Mouse (Mus musculus) gastrocnemius, adult 8-10 months (tissue): ENCODE data around the gene Timp3. TPM values are rescaled to one million over a fixed set of nuclear protein-coding genes. Genes with fewer than 3 reads are reported as not detected.

Experiments used
- DNase-seq, 2 experiments: peaks; one replicate each; pipeline ENCODE4 v3.0.0; 2022; ENCODE audit warnings: low spot score in 2 of 2
- total RNA-seq, 4 experiments: library from RNA; stranded (reverse); gene quantifications; 2 replicates each; pipeline ENCODE4 v1.2.4; 2022

Gene Timp3
- total RNA-seq, 4 experiments from 2014 or later: 47.0 to 80.7 (median 56.9) TPM

- no peak for DNase-seq
Measured at GRCm38 (mm10) chr10:86325272-86325671, 25.1 kb downstream of the Timp3 start.

DNA sequence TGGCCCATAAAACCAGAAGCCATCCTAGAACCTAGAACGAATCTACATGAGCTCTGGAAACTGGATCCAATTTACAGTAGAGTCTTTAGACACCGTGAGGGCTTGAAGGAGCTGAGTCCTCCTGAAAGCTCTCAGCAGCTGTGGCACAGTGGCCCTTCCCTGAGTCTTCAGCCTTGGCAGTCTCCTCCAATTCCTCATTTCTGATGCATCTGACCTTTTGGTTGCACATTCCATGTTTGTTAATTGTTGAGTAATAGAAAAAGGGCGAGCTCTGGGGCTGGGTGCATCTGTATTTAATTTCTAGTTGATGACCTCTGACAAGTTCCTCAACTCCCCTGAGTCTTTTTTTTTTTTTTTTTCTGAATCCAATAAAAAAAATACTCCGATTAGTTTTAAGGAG lies 28.0 kb downstream of the Timp3 start:
- no peak for DNase-seq

DNA sequence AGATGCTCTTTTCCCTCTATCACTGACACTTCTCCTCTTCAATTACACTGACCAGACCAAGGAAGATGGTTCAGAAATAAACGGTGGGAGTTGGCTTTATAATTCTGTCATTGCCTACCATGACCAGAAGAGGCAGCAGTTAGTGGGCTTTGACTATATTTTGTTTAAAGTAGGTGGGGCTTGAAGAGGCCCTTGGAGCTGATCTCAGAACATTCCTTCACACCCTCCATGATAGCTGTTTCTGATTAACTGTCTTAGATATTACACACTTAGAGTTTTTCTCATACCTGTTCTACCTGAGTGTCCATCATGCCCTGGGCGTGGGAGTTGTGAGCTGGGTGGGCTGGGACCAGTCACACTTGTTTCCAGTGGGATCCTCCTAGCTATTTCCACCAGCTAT lies 28.5 kb downstream of the Timp3 start:
- no peak for DNase-seq

DNA sequence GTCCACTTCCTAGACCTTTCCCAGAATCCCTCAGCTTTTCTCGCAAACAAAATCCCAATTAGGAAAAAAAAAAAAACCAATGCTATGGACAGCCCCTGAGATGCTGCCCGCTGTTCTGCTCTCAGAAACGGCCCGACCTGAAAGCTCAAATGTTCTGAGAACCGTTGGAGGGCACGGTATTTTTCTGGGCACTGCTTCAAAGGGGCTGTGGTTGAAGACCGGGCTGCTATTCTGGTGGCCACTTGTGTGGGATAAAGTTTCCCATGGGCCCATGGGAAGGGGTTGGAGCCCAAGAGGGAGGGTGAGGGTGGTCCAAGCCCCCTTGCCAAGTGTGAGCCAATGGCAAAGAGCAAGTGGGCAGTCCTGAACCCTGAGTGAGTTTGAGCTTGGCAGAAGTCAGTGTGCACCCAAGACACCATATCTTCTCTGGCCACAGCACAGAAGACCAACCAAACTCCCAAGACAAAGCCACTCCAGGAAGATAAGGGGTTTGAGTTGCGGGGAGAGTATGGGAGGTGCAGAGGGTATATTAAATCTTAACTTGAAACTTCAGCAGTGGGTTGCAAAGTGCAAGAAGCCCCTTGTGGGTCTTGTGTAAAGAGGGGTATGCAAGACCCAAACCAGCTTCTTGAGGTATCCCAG lies 29.2 kb downstream of the Timp3 start:
- DNase-seq: no peak

GRCm38 (mm10) chr10:86330993-86331680 lies 31.0 kb downstream of the Timp3 start:
- no peak for DNase-seq

DNA sequence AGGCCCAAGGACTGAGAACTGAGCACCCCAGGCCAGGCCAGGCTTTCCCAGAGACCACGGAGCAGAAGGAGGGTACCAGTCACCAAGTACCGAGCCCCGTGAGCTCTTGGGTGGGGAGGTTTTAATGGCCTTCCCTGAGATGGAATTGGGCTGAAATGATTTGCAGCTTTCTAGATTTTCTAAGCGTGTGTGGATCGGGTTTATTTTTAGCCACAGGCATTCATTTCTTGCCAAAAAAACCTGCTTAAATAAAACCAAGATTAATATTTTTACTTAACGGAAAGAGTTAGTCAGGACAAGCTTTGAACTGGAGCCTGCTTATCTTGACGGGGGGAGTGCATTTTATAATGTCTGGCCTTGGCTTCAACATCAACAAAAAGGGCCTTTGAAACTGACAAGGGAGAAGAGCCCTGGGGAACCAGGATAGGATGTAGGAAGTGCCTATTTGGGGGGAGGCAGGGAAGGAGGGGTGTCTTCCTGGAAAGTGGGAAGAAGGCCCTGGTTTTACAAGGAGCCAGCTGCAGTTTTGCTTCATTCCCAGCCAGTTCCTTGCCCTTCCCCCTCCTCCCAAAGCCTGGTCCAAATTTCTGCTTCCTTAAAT lies 31.6 kb downstream of the Timp3 start:
- no peak for DNase-seq

GRCm38 (mm10) chr10:86332942-86333341 lies 32.8 kb downstream of the Timp3 start:
- DNase-seq: no peak

DNA sequence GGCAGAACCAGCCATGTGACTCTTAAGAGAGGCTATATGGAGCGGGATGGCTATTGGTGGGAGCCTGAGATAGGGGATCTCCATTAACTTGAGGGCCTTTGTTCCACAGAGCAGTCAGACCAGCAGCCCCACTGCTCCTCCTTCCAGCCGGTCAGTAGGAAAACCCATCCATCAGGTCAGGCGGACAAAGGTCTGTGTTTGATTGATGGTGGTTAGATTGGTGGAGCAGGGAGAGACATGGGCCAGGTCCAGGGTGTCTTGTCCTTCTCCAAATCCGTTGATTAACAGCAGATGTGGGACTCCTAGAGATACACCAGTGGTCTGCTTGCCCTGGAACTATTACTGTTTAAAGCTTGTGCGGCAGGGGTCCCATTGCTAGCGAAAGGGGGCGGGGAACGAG lies 34.4 kb downstream of the Timp3 start:
- no peak for DNase-seq

- no peak for DNase-seq
Measured at GRCm38 (mm10) chr10:86336506-86336905, 36.3 kb downstream of the Timp3 start.

- no peak for DNase-seq
Measured at GRCm38 (mm10) chr10:86337239-86337638, 37.1 kb downstream of the Timp3 start.

DNA sequence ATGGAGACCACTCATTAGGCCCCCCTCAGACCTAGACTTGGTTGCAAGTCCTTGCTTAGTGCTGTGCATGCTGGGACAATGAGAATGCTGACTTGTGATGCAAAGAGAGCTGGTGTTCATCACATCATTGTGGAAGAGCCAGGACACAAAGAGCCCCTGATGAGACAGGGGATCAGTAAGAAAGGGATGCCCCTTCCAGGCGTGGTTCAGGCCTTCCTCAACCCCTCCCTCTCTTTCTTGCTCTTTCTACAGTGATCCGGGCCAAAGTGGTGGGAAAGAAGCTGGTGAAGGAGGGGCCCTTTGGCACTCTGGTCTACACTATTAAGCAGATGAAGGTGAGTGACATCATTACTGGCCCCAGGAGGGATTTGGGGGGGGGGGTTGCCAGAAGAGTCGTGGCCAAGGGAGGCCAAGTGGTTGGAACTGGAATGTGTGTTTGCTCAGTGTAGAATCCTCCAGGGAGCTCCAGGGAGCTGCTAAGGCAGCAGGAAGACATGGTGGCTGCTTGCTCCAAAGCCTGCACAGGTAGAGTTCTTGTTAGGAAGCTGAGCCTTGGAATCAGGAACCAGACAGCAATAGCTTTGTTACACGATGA lies 38.0 kb downstream of the Timp3 start:
- DNase-seq: no peak

GRCm38 (mm10) chr10:86339121-86339520 lies 38.9 kb downstream of the Timp3 start:
- DNase-seq: no peak

DNA sequence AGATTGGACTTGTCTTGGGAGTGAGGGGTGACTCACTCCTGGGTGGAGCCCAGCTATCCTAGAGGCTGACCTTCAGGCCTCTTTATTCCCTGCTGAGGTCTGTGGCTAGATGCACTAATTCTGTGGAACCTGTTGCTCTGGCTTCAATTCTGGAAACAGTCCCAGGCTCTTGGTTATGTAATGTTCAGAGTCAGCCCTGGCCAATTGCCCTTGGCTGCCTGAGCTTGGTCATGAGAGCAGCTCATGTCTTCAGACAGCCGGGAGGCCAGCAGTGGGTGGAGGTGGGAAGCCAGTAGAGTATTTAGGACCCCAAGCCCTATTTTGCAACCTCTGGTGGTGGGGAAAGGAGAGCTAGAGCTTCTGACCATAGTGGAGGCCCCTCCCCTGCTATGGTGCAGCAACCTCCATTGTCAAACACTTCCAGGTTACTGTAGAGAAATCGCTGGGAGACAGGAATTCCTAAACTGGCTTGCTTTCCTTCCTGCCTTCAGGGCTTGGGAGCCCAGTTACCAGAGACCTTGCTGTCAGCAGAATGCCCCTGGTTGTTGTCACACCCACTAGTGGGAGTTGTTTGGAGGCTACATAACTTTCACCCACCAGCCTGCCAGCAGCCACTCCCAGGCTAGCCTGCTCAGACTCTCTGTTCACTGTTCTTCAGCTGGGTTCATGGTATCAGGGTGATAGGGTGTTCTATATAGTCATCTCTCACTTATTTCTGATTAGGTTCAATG lies 39.6 kb downstream of the Timp3 start:
- DNase-seq: peak; percentile 94 to 97

DNA sequence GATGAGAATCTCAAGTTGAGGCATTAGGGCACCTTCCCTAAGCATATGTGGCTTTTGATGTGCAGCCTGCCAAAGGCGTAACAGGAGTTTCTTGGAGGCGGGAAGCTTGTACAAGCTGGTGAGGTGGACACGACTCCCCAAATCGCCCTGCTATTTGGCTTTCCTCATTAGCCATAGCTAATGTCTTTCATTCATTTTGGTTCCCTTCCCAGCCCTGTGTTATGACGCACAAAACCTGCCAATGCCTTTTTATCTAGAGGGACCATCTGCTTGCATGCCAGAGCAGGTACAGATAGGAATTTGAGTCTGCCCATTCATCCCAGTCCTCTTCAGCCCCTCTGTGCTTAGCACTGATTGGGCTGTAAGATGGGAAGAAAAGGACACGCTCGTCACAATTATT lies 40.2 kb downstream of the Timp3 start:
- DNase-seq: no peak

DNA sequence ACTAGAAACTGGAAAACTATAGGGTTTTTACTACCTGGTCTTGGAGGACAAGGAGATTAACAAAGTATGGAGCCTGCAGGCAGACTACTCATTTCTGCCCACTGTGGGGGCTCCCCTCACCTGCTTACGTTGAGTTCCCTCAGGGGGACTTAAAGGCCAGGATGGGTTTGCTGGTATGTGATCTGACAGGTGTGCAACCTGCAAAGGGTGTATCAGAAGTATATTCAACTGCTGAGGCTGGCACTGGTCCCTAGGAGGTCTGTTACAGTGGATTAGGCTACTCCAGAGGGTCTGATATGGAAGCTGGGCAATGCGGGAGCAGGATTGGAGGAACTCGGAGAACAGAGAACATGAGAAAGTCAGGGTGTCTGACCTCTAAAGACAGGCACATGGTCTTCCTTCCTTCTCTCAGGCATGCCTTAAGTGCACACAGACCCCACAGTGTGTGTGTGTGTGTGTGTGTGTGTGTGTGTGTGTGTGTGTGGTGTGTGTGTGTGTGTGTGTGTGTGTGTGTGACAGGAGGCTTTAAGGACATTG lies 40.9 kb downstream of the Timp3 start:
- no peak for DNase-seq

GRCm38 (mm10) chr10:86341589-86341988 lies 41.4 kb downstream of the Timp3 start:
- DNase-seq: peak; percentile 43 to 64

DNA sequence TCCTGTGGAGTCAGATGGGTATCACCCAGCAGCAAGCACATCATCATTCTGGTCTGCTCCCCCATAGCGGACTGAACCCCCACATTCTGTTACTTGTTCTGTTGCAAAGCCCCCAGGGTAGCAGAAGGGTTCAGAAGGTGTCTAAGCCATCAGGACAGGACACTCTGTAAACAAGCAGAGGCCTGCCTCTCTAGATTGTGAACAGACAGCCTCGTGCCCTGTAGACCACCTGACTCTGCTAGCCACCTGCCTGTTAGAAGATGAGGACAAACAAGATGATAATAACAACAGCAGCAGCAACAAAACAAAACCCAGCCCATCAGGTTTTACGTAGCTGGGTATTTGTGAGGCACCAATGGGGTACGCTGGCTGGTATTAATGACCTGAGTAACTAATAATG lies 42.0 kb downstream of the Timp3 start:
- DNase-seq: no peak

GRCm38 (mm10) chr10:86342713-86343112 lies 42.5 kb downstream of the Timp3 start:
- no peak for DNase-seq

GRCm38 (mm10) chr10:86343362-86343761 lies 43.2 kb downstream of the Timp3 start:
- DNase-seq: no peak

DNA sequence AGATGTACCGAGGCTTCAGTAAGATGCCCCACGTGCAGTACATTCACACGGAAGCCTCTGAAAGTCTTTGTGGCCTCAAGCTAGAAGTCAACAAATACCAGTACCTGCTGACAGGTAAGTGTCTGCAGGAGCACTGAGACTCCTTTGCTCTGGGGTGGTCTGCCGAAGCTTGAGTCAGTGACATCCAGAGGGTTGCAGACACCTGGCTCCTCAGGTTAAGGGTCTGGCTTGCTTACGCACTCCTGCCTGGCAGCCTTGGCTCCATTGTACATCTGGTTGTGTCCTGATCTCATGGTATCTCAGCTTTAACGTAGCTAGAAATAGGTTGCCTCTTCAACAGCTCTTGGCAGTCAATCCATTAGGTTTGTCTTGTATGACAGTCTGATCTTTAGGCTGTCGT lies 43.8 kb downstream of the Timp3 start:
- DNase-seq: no peak

DNA sequence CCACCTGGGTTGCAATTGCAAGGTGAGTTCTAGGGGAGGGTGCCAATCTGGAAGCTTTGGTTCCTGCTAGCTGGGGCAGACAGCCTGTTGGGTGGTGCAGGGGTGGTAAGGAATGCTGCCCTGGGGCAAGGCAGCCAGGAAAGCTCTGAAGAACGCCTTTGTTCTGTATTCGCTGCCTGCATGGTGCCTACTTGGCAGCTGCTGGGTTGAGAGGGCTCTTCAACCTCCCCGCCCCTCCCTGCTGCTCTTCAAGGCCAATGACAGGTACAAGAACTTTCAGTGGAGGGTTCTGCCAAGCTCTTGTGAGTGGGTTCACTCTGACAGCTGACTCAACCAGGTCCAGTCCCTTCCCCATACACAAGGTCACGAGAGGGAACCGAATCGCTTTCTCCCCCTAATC lies 44.5 kb downstream of the Timp3 start:
- DNase-seq: no peak

DNA sequence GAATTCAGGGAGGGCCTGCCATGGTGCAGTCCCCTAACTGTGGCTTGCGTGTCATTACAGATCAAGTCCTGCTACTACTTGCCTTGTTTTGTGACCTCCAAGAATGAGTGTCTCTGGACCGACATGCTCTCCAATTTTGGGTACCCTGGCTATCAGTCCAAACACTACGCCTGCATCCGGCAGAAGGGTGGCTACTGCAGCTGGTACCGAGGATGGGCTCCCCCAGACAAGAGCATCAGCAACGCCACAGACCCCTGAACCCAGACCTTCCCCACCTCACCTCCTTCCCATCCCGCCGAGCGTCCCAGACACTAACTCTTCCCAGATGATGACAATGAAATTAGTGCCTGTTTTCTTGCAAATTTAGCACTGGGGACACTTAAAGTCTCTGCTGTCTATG lies 45.5 kb downstream of the Timp3 start:
- no peak for DNase-seq
